Mouse (Mus musculus) neural tube, embryonic 14.5 days (tissue): ENCODE data around the gene Mchr1. TPM values are rescaled to one million over a fixed set of nuclear protein-coding genes. Genes with fewer than 3 reads are reported as not detected.

Source experiments
- ATAC-seq: fragments of 200-750 bp; cut with Nextera tagmentation; 2 replicates; pipeline ENCODE4 v1.8.0; 2017; ENCODE audit warnings: low read depth, mild to moderate bottlenecking, moderate TSS enrichment, moderate library complexity
- H3K27ac ChIP-seq: fragments of 300-500 bp; sonication (generic); 2 replicates; pipeline ENCODE4 v1.5.1; 2014; ENCODE audit warnings: low read depth, mild to moderate bottlenecking, control low read depth, low read length, moderate library complexity, mixed read lengths
- H3K27me3 ChIP-seq: fragments of 300-500 bp; sonication (generic); 2 replicates; pipeline ENCODE4 v1.6.1; 2014; ENCODE audit warnings: low read length; ENCODE audit not compliant: control insufficient read depth, insufficient read depth
- H3K36me3 ChIP-seq: fragments of 300-500 bp; sonication (generic); 2 replicates; pipeline ENCODE4 v1.6.1; 2014; ENCODE audit warnings: low read length, mixed read lengths; ENCODE audit not compliant: control insufficient read depth, insufficient read depth
- H3K4me1 ChIP-seq: fragments of 300-500 bp; sonication (generic); 2 replicates; pipeline ENCODE4 v1.6.1; 2014; ENCODE audit warnings: low read length; ENCODE audit not compliant: control insufficient read depth, insufficient read depth
- H3K4me2 ChIP-seq: fragments of 300-500 bp; sonication (generic); 2 replicates; pipeline ENCODE4 v1.6.1; 2014; ENCODE audit warnings: mild to moderate bottlenecking, low read depth, low read length, control low read depth
- H3K4me3 ChIP-seq: fragments of 300-500 bp; sonication (generic); 2 replicates; pipeline ENCODE4 v1.5.1; 2014; ENCODE audit warnings: low read depth, low read length, control low read depth, mixed read lengths
- H3K9ac ChIP-seq: fragments of 300-500 bp; sonication (generic); replicated peaks from 2 replicates; pipeline ENCODE4 v1.6.1; 2014; ENCODE audit warnings: low read depth, mild to moderate bottlenecking, control low read depth, low read length, mixed read lengths
- H3K9me3 ChIP-seq: fragments of 300-500 bp; sonication (generic); 2 replicates; pipeline ENCODE4 v1.6.1; 2016; ENCODE audit warnings: low read length; ENCODE audit not compliant: control insufficient read depth
- WGBS: fragments of 180-500 bp; shearing (Covaris S2); extraction: QIAGEN DNeasy Blood & Tissue Kit; methylation state at CpG from one replicate; pipeline ENCODE4 v1.1.7; 2014; 5-methylcytosine and 5-hydroxymethylcytosine counted together
- polyA plus RNA-seq: library from polyadenylated mRNA; unstranded; fragments of >200 nt; fragmentation: Nextera tagmentation; extraction: Ambion mirVana; gene quantifications from 2 replicates; pipeline ENCODE4 v1.2.1, GENCODE M21; 2014

Mchr1 gene
- polyA plus RNA-seq, 1 experiment from 2014 or later = 3.5 TPM

GRCm38 (mm10) chr15:81255063-81255462 is 19.8 kb downstream of the Mchr1 start:
- ATAC-seq = no peak
- no peak overlapping the region for H3K27ac ChIP-seq
- no peaks in the 10 kb centered on the region for H3K4me1 ChIP-seq
- no peaks in the 10 kb centered on the region for H3K9me3 ChIP-seq
- no peaks in the 10 kb centered on the region for H3K27me3 ChIP-seq
- H3K4me2 ChIP-seq = no peak overlapping the region
- WGBS = 32% methylated on average over 6 of the region's 6 CpGs
- H3K9ac ChIP-seq = no peak overlapping the region
- no peaks in the 10 kb centered on the region for H3K36me3 ChIP-seq
- no peak overlapping the region for H3K4me3 ChIP-seq

DNA sequence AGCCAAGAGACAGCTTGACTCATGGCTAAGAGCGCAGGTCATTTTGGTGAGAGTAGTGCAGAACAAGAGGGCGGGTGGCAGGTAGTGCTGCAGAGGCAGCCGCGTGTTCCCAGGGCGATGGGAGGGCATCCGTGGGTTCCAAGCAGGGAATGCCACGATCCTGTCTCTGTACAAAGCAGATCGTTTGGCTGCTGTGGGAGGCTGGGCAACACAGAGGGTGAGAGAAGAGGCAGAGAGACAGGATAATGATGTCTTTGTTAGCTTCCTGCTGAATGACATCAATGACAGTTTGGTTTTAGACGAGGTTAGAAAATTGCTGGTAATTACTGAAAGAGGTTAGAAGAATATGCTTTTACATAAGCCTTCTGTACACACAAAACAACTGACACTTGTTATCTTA is 23.0 kb downstream of the Mchr1 start:
- H3K4me2 ChIP-seq = no peak overlapping the region

DNA sequence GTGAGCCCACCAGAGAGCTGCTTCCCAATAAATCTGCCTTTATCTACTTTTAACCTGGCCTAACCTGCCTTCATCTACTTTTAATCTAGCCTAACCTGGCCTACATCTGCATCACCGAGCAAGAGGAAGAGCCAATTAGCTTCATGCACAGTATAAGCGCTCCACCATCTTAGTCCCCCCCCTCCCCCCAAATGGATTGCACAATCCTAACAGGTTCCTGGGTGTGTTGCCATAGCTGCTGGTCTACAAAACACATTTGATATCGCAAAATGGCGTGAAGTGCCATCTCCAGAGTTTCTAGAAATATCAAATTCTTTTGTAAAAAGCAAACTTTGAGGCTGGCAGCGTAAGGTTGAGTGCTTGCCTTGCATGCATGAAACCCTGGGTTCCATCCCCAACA is 24.0 kb downstream of the Mchr1 start:
- Histone ChIP-seq H3K27me3 (no peaks in the 10 kb centered on the region), H3K4me2 (no peak overlapping the region), H3K4me3 (no peak overlapping the region), H3K9ac (no peak overlapping the region), H3K4me1 (no peaks in the 10 kb centered on the region), H3K27ac (no peak overlapping the region), H3K9me3 (no peaks in the 10 kb centered on the region), H3K36me3 (no peaks in the 10 kb centered on the region)
- WGBS = 98% methylated on average over 5 of the region's 5 CpGs
- no peak for ATAC-seq

More for the DNA sequence above, 23.0 kb downstream of the Mchr1 start:
- Histone ChIP-seq H3K27me3 (no peaks in the 10 kb centered on the region), H3K9ac (no peak overlapping the region), H3K27ac (no peak overlapping the region), H3K4me3 (no peak overlapping the region), H3K9me3 (no peaks in the 10 kb centered on the region), H3K36me3 (no peaks in the 10 kb centered on the region), H3K4me1 (no peaks in the 10 kb centered on the region)
- no peak for ATAC-seq
- 30% methylated on average over 9 of the region's 9 CpGs for WGBS

DNA sequence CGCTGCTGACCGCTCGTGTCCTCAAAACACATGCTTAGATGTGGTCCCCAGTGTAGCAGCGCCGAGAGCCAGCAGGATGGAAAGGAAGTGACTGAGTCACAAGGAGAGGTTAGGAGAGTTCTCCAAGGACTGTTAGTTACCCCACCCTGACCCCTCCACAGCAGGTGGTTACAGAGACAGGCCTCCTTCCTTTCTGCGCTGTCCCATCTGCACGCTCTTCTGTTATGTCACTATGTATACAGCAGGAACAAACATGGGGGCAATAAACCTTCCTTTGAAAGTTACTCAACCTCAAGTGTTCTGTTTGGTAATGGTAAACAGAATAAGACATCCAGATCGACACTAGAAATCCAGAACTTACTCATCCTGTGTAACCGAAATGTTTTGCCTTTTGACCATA is 24.9 kb downstream of the Mchr1 start:
- Histone ChIP-seq H3K4me2 (no peak overlapping the region), H3K36me3 (no peaks in the 10 kb centered on the region), H3K9ac (no peak overlapping the region), H3K4me3 (no peak overlapping the region), H3K27me3 (no peaks in the 10 kb centered on the region), H3K27ac (no peak overlapping the region), H3K4me1 (no peaks in the 10 kb centered on the region), H3K9me3 (no peaks in the 10 kb centered on the region)
- no peak for ATAC-seq
- WGBS = 79% methylated on average over 9 of the region's 9 CpGs

DNA sequence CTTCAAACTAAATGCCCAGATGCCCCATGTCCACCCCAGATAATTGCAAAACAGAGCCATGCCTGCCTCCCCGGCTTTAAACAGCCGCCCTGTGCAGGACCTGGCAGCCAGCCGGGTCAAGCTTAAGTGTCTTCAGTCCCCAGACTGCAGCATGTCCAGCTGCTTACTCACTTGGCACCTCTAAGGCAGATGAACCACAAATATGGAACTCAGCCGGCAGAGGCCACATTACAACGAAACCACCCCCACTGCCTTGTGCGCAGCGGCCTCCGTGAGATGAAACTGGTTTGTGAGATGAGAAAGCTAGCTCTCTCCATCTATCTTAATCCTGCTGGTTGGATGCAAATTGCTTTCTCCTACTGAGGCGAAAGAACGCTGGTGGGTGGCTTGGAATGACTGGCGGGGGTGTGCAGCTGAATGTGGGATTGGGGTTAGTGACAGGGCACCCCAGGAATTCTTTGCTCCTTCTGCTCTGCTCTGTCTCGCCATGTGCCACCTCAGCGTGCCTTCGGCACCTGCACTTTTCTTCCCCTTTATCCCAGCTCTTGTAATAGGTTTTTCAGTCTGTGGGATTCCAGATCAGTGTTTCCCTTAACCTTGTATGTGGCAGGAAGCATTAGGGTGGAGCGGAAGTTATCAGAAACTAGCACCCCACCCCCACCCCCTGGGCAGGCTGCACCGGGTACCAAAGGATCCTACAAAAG is 29.2 kb downstream of the Mchr1 start:
- Histone ChIP-seq H3K9me3 (no peaks in the 10 kb centered on the region), H3K4me2 (no peak overlapping the region), H3K36me3 (no peaks in the 10 kb centered on the region), H3K27ac (no peak overlapping the region), H3K27me3 (no peaks in the 10 kb centered on the region), H3K4me3 (no peak overlapping the region), H3K9ac (no peak overlapping the region), H3K4me1 (no peaks in the 10 kb centered on the region)
- no peak for ATAC-seq
- 45% methylated on average over 16 of the region's 16 CpGs for WGBS

- H3K27me3 ChIP-seq = no peaks in the 10 kb centered on the region
- H3K4me3 ChIP-seq = no peak overlapping the region
- H3K27ac ChIP-seq = no peak overlapping the region
- peaks cover 5% of the 10 kb centered on the region for H3K4me1 ChIP-seq
- no peaks in the 10 kb centered on the region for H3K36me3 ChIP-seq
- H3K9ac ChIP-seq = no peak overlapping the region
- no peaks in the 10 kb centered on the region for H3K9me3 ChIP-seq
- no peak overlapping the region for H3K4me2 ChIP-seq
- no peak for ATAC-seq
- WGBS = 80% methylated on average over 2 of the region's 2 CpGs
Observed at GRCm38 (mm10) chr15:81267416-81267815, 32.1 kb downstream of the Mchr1 start.

DNA sequence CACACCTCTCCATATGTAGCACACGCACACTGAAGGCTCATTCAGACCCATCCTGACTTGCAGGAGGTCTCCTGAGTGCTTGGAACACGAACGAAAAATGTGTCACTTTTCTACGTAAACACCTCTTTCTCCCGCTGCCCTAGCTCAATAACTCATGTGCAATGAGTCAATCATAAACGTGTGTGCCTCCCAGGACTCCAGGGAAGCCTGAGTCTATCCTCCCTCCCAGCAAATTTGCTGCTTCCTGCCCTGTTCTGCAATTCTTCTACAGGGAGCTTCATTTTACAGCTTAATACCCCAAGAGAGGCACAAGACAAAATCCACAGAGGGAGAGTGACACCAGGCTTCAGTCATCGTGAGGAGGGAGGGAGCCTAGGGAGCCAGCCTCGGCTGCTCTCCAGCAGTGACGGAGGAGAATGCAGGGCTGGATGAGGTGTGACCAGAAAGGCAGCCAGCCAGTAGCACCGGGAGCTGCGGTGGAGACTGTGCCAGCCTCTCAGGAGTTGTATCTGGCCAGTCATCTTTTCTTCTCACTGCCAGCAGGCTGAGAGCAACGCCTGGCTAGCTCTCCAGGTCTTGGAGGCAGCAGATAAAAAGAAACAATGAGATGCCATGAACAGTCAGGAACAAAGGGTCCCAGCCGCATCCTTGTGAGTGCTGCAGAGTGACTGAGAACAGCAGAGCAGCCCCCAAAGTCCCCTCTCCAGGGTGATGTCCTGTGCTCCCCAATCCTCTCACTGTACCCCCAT is 37.2 kb downstream of the Mchr1 start:
- Histone ChIP-seq H3K27ac (peak overlapping the region; percentile 76), H3K27me3 (no peaks in the 10 kb centered on the region), H3K4me1 (peaks cover 12% of the 10 kb centered on the region), H3K36me3 (no peaks in the 10 kb centered on the region), H3K4me2 (no peak overlapping the region), H3K9ac (peak overlapping the region; percentile 2; the same call in 1 of the 2 replicates), H3K9me3 (no peaks in the 10 kb centered on the region), H3K4me3 (no peak overlapping the region)
- ATAC-seq = peak; percentile 78
- WGBS = 12% methylated on average over 13 of the region's 13 CpGs

DNA sequence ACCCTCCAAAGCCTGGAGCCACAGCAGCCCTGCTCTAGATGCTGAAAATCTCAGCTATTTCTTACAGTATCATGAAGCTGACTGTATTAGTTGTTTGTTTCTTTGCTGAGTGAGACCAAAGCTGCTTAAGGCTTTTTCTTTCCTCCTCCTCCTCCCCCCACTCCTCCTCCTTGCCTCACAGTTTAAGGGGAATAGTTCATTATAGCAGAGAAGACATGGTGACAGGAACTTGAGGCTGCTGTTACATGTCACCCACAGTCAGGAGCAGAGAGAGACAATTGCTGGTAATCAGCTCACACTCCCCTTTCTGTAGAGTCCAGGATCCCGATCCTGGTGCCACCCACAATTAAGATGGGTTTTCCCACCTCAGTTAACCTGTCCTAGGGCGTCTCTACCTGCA is 38.1 kb downstream of the Mchr1 start:
- no peaks in the 10 kb centered on the region for H3K9me3 ChIP-seq
- no peaks in the 10 kb centered on the region for H3K36me3 ChIP-seq
- H3K9ac ChIP-seq = no peak overlapping the region
- H3K27ac ChIP-seq = no peak overlapping the region
- no peak overlapping the region for H3K4me2 ChIP-seq
- WGBS = 67% methylated on average over 2 of the region's 2 CpGs
- H3K4me1 ChIP-seq = peaks cover 18% of the 10 kb centered on the region
- H3K4me3 ChIP-seq = no peak overlapping the region
- no peaks in the 10 kb centered on the region for H3K27me3 ChIP-seq
- ATAC-seq = no peak

DNA sequence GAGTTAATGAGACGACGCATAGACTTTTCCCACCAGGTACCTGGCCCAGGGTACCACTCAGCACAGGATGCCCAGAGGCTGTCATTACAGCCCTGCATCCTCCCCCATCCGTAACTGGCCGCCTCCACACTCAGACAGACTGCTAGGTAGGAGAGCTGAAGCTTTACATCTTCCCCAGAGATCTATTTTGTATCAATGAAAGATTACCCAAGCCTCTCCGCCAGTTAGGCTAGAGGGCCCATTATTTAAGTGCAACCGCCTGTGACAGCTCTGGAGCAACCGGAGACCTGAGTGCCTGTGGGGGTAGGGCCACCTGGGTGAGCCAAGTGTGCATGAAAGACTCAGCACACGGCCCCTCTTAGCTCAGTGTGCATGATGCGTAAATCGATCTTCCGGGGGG is 42.6 kb downstream of the Mchr1 start:
- peak; percentile 79 for ATAC-seq
- Histone ChIP-seq H3K4me3 (no peak overlapping the region), H3K4me2 (no peak overlapping the region; the same call in 1 of the 2 replicates), H3K27ac (0 out of 2 replicates have a peak overlapping the region, but pooled peaks have one; percentile 48), H3K9me3 (no peaks in the 10 kb centered on the region), H3K4me1 (peaks cover 9% of the 10 kb centered on the region), H3K36me3 (no peaks in the 10 kb centered on the region), H3K9ac (no peak overlapping the region), H3K27me3 (no peaks in the 10 kb centered on the region)
- 17% methylated on average over 11 of the region's 11 CpGs for WGBS
